Mouse (Mus musculus) MEL (cell line): ENCODE results near the gene Krt31.

Experiments used
- CTCF ChIP-seq, 3 experiments: IDR thresholded peaks in 2 of 3; conservative IDR thresholded peaks in 1 of 3; 2 replicates each; pipeline ENCODE4 v1.5.1; 2011 to 2012; ENCODE audit warnings: low read length in 3 of 3, low read depth in 2 of 3, mild to moderate bottlenecking in 2 of 3, improper control_type of control experiment in 1 of 3, inconsistent platforms in 1 of 3, mixed read lengths in 1 of 3, moderate library complexity in 1 of 3; ENCODE audit not compliant: control insufficient read depth in 1 of 3, insufficient read depth in 1 of 3, poor library complexity in 1 of 3, severe bottlenecking in 1 of 3
- E2F4 ChIP-seq: IDR thresholded peaks from 2 replicates; pipeline ENCODE4 v1.6.1; 2011; ENCODE audit warnings: low read depth, low read length, improper control_type of control experiment, borderline replicate concordance
- GABPA ChIP-seq: IDR thresholded peaks from 2 replicates; pipeline ENCODE4 v1.6.1; 2012; ENCODE audit warnings: low read depth, mild to moderate bottlenecking, inconsistent platforms, low read length, improper control_type of control experiment, moderate library complexity
- MEF2A ChIP-seq: IDR thresholded peaks from 2 replicates; pipeline ENCODE4 v1.6.1; 2014; ENCODE audit warnings: low read depth, mild to moderate bottlenecking, inconsistent platforms, low read length, improper control_type of control experiment; ENCODE audit not compliant: poor library complexity, insufficient replicate concordance, severe bottlenecking; ENCODE audit errors: extremely low read depth
- TAL1 ChIP-seq: IDR thresholded peaks from 2 replicates; pipeline ENCODE4 v1.6.1; 2012; ENCODE audit warnings: mild to moderate bottlenecking, inconsistent platforms, low read length, moderate library complexity, mixed read lengths
- UBTF ChIP-seq: IDR thresholded peaks from 2 replicates; pipeline ENCODE4 v1.6.1; 2012; ENCODE audit warnings: low read depth, mild to moderate bottlenecking, inconsistent platforms, low read length, improper control_type of control experiment, moderate library complexity, borderline replicate concordance; ENCODE audit not compliant: insufficient read depth
- ZMIZ1 ChIP-seq: IDR thresholded peaks from 2 replicates; pipeline ENCODE4 v1.6.1; 2012; ENCODE audit warnings: low read depth, mild to moderate bottlenecking, inconsistent platforms, low read length, improper control_type of control experiment, moderate library complexity

- no peak for TF ChIP-seq E2F4
- TF ChIP-seq ZMIZ1: no peak
- no peak for TF ChIP-seq GABPA
- no peak for TF ChIP-seq UBTF
- TF ChIP-seq MEF2A: no peak
- no peak for TF ChIP-seq CTCF (IDR thresholded peaks at IDR 0.05 in 2 of 3, conservative IDR thresholded peaks at IDR 0.05 in 1 of 3; ENCODE audit: control insufficient read depth in 1 of 3, insufficient read depth in 1 of 3, low read depth in 2 of 3, low read length in 3 of 3, poor library complexity in 1 of 3, severe bottlenecking in 1 of 3)
- TF ChIP-seq TAL1: no peak
These were observed 47.5 kb upstream of the Krt31 start for GRCm38 (mm10) chr11:100097819-100098218.
